Mouse (Mus musculus) heart, embryonic 15.5 days (tissue): ENCODE results near the gene Hmcn2. TPM values are rescaled to one million over a fixed set of nuclear protein-coding genes. Genes with fewer than 3 reads are reported as not detected.

Experiments
- ATAC-seq: fragments of 200-750 bp; cut with Nextera tagmentation; replicated peaks from 2 replicates; pipeline ENCODE4 v1.8.0; 2017; ENCODE audit warnings: low read depth, moderate TSS enrichment; ENCODE audit not compliant: insufficient number of reproducible peaks, insufficient read depth, low FRiP score
- H3K27ac ChIP-seq: fragments of 300-500 bp; sonication (generic); 2 replicates; pipeline ENCODE4 v1.5.1; 2015; ENCODE audit warnings: mild to moderate bottlenecking, inconsistent platforms
- H3K27me3 ChIP-seq: fragments of 300-500 bp; sonication (generic); 2 replicates; pipeline ENCODE4 v1.6.1; 2015; ENCODE audit warnings: inconsistent platforms
- H3K36me3 ChIP-seq: fragments of 300-500 bp; sonication (generic); 2 replicates; pipeline ENCODE4 v1.6.1; 2015; ENCODE audit warnings: mild to moderate bottlenecking, inconsistent platforms
- H3K4me1 ChIP-seq: fragments of 300-500 bp; sonication (generic); replicated peaks from 2 replicates; pipeline ENCODE4 v1.6.1; 2015; ENCODE audit warnings: inconsistent platforms
- H3K4me2 ChIP-seq: fragments of 300-500 bp; sonication (generic); 2 replicates; pipeline ENCODE4 v1.6.1; 2015; ENCODE audit warnings: inconsistent platforms, mild to moderate bottlenecking, moderate library complexity
- H3K4me3 ChIP-seq: fragments of 300-500 bp; sonication (generic); 2 replicates; pipeline ENCODE4 v1.5.1; 2015; ENCODE audit warnings: mild to moderate bottlenecking, inconsistent platforms
- H3K9ac ChIP-seq: fragments of 300-500 bp; sonication (generic); 2 replicates; pipeline ENCODE4 v1.6.1; 2015; ENCODE audit warnings: mild to moderate bottlenecking, inconsistent platforms
- H3K9me3 ChIP-seq: fragments of 300-500 bp; sonication (generic); replicated peaks from 2 replicates; pipeline ENCODE4 v1.6.1; 2016; ENCODE audit warnings: inconsistent platforms
- WGBS: fragments of 180-500 bp; shearing (Covaris S2); methylation state at CpG from one replicate; pipeline ENCODE4 v1.1.7; 2015; ENCODE audit warnings: mixed read lengths; 5-methylcytosine and 5-hydroxymethylcytosine counted together
- polyA plus RNA-seq: library from polyadenylated mRNA; unstranded; fragments of >200 nt; fragmentation: Nextera tagmentation; extraction: Ambion mirVana; gene quantifications from 2 replicates; pipeline ENCODE4 v1.2.1, GENCODE M21; 2015

Gene Hmcn2
- polyA plus RNA-seq, 1 experiment from 2014 or later, result 1.1 TPM

DNA sequence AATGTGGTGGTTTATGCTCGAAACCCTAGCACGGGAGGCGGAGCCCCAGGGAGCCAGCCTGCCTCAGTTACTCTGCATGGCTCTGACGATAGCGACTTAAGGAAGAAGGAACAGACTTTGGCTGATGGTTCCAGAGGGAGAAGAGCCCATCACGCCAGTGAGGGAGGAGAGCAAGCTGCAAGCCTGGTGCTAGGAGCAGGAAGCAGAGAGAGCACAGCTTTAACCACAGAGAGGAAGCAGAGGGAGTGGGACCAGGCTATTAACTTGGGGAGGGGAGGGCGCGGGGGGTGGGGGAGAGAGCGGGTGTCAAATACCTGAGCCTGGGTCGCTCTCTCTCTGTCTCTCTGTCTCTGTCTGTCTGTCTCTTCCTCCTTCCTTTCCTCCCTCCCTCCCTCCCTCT is 102.8 kb downstream of the Hmcn2 start:
- Histone ChIP-seq H3K4me3 (no peak overlapping the region), H3K4me1 (no peaks in the 10 kb centered on the region), H3K27me3 (0 out of 2 replicates have a peak, but pooled peaks cover 13% of the 10 kb centered on the region), H3K9ac (no peak overlapping the region), H3K4me2 (no peak overlapping the region), H3K36me3 (no peaks in the 10 kb centered on the region), H3K27ac (no peak overlapping the region), H3K9me3 (no peaks in the 10 kb centered on the region)
- WGBS, result 46% methylated on average over 10 of the region's 10 CpGs
- no peak for ATAC-seq

- 85% methylated on average over 5 of the region's 5 CpGs for WGBS
- no peak overlapping the region for H3K4me3 ChIP-seq
- peaks cover 18% of the 10 kb centered on the region; the same call in 1 of the 2 replicates for H3K27me3 ChIP-seq
- no peaks in the 10 kb centered on the region for H3K36me3 ChIP-seq
- H3K9ac ChIP-seq, result no peak overlapping the region
- no peak overlapping the region for H3K4me2 ChIP-seq
- no peaks in the 10 kb centered on the region for H3K9me3 ChIP-seq
- H3K4me1 ChIP-seq, result no peaks in the 10 kb centered on the region
- ATAC-seq, result no peak
- H3K27ac ChIP-seq, result no peak overlapping the region
These were observed 103.8 kb downstream of the Hmcn2 start for GRCm38 (mm10) chr2:31418021-31418420.

GRCm38 (mm10) chr2:31418571-31418970 is 104.4 kb downstream of the Hmcn2 start:
- Histone ChIP-seq H3K4me2 (no peak overlapping the region), H3K27ac (no peak overlapping the region), H3K27me3 (peaks cover 15% of the 10 kb centered on the region; the same call in 1 of the 2 replicates), H3K4me3 (no peak overlapping the region), H3K36me3 (no peaks in the 10 kb centered on the region), H3K4me1 (no peaks in the 10 kb centered on the region), H3K9ac (no peak overlapping the region), H3K9me3 (no peaks in the 10 kb centered on the region)
- ATAC-seq, result no peak
- WGBS, result 29% methylated on average over 8 of the region's 8 CpGs

DNA sequence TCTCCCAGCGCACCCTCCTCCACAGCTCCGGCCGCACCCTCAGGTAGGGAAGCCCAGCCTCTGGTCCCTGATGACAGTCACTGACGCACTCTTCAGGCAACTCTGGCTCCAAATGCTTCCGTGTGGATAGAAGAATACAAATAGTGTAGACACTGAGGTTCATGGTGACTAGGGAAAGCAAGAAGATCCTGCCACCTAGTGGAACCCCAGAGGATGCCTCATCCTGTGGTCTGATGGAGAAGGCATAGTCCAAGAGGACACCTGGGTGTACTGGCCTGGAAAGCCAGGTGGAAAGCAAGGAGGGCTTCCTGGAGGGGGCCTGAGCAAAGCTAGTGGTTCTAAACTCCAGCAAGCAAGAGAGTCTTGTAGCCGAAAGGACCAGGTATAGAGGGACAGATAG is 106.7 kb downstream of the Hmcn2 start:
- no peak overlapping the region for H3K9ac ChIP-seq
- no peak overlapping the region for H3K4me2 ChIP-seq
- H3K9me3 ChIP-seq, result no peaks in the 10 kb centered on the region
- H3K27ac ChIP-seq, result no peak overlapping the region
- H3K36me3 ChIP-seq, result no peaks in the 10 kb centered on the region
- H3K4me1 ChIP-seq, result no peaks in the 10 kb centered on the region
- H3K27me3 ChIP-seq, result peaks cover 25% of the 10 kb centered on the region
- 70% methylated on average over 6 of the region's 6 CpGs for WGBS
- H3K4me3 ChIP-seq, result no peak overlapping the region
- ATAC-seq, result no peak

DNA sequence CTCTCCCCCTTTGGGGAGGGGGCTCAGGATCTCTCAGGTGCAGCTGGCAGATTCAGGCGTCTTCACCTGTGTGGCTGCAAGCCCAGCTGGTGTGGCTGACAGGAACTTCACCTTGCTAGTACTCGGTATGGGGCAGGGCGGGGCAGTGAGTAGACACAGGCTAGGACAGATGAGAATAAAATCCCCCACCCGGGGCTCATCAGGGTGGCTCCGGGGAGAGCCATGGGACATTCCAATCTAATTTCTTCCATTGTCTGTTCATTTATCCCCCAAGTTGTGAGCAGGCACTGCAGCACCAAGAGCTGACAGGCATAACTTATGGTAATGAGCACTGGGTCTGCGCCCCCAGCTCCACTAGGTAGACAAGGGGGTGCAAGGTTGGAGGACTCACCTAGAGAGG is 108.4 kb downstream of the Hmcn2 start:
- H3K36me3 ChIP-seq, result no peaks in the 10 kb centered on the region
- H3K4me1 ChIP-seq, result no peaks in the 10 kb centered on the region
- H3K27ac ChIP-seq, result no peak overlapping the region
- H3K27me3 ChIP-seq, result peaks cover 29% of the 10 kb centered on the region
- H3K9ac ChIP-seq, result no peak overlapping the region
- H3K9me3 ChIP-seq, result no peaks in the 10 kb centered on the region
- H3K4me2 ChIP-seq, result no peak overlapping the region
- H3K4me3 ChIP-seq, result no peak overlapping the region
- 58% methylated on average over 6 of the region's 6 CpGs for WGBS
- ATAC-seq, result no peak

DNA sequence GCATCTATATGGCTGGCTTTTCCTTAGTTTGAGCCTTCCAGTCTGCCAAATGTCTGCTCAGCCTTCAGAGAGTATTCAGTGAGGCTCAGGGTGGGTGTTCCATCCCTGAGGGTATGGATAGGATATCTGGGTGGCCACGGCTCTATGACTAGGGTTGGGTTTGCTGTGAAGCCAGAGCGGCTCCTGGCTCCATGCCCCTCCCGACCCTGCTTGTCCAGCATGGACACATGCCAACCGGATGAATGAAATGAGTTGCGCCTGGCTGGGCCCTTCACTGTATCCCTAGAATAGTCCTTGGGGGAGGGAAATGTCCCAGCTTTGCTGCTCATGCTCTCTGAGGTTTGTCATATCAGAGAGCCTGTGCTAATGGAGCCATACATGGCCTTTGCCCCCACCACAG is 117.3 kb downstream of the Hmcn2 start:
- Histone ChIP-seq H3K27ac (no peak overlapping the region), H3K9ac (no peak overlapping the region), H3K4me2 (no peak overlapping the region), H3K36me3 (no peaks in the 10 kb centered on the region), H3K4me3 (no peak overlapping the region), H3K9me3 (no peaks in the 10 kb centered on the region), H3K4me1 (peaks cover 8% of the 10 kb centered on the region), H3K27me3 (peaks cover 22% of the 10 kb centered on the region; the same call in 1 of the 2 replicates)
- ATAC-seq, result no peak; the same call in 1 of the 2 replicates
- WGBS, result 42% methylated on average over 5 of the region's 5 CpGs

GRCm38 (mm10) chr2:31434746-31435145 is 120.5 kb downstream of the Hmcn2 start:
- peaks cover 11% of the 10 kb centered on the region; the same call in 1 of the 2 replicates for H3K27me3 ChIP-seq
- H3K27ac ChIP-seq, result no peak overlapping the region
- no peaks in the 10 kb centered on the region for H3K36me3 ChIP-seq
- H3K9ac ChIP-seq, result no peak overlapping the region
- ATAC-seq, result no peak
- H3K9me3 ChIP-seq, result no peaks in the 10 kb centered on the region
- H3K4me3 ChIP-seq, result no peak overlapping the region
- 61% methylated on average over 10 of the region's 10 CpGs for WGBS
- peaks cover 8% of the 10 kb centered on the region for H3K4me1 ChIP-seq
- no peak overlapping the region for H3K4me2 ChIP-seq

DNA sequence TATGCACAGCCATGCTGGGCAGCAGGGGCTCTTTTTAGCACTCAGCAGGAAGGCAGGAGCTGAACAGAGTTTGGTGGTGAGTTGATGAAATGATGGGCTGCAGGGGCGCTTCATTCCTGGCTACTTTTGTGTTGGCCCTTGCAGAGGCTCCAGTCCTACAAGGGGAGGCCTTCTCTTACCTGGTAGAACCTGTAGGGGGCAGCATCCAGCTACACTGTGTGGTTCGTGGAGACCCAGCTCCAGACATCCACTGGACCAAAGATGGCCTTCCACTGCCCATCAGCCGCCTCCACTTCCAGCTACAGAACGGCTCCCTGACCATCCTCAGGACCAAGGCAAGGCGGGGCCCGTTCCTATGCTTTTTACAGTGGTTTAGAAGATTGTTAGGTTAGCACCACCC is 121.4 kb downstream of the Hmcn2 start:
- no peak for ATAC-seq
- H3K4me1 ChIP-seq, result peaks cover 8% of the 10 kb centered on the region
- WGBS, result 32% methylated on average over 6 of the region's 6 CpGs

DNA sequence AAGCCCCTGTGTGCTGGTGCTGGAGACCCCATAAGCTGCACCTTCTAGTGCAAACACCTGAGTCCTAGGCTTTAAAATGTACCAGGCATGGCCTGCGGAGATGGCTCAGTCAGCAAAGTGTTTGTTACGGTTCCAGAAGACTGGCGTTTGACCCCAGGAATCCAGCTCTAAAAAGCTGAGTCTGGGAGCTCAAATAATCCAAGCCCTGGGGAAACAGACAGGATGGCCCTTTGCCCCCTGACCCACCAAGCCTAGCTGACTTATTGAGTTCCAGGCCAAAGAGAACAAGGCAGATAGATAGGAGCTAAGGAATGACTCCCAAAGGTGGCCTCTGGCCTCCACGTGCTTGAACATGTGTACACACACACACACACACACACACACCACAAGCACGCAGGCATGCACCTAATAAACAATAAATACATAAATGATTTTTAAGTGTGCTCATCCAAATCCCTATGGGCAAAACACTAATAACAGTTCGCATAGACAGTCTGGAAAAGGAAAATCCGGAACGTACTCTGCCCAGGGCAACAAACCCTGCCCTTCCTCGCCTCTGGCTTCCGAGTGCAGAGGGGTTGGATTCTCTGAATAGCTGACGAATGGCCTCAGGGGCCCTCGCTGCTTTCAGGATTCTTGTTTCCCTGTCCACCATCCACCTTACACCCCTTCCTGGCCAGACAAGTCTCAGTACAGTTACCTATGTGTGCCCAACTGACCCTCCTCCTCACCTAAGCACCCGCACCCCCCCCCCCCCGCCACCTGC is 123.4 kb downstream of the Hmcn2 start:
- ATAC-seq, result no peak
- Histone ChIP-seq H3K4me1 (no peaks in the 10 kb centered on the region), H3K27me3 (peaks cover 5% of the 10 kb centered on the region; the same call in 1 of the 2 replicates), H3K4me3 (no peak overlapping the region), H3K27ac (no peak overlapping the region), H3K36me3 (no peaks in the 10 kb centered on the region), H3K9me3 (no peaks in the 10 kb centered on the region), H3K9ac (no peak overlapping the region), H3K4me2 (no peak overlapping the region)
- 65% methylated on average over 14 of the region's 14 CpGs for WGBS

More for the DNA sequence above, 121.4 kb downstream of the Hmcn2 start:
- Histone ChIP-seq H3K4me2 (no peak overlapping the region), H3K27ac (no peak overlapping the region), H3K9ac (no peak overlapping the region), H3K4me3 (no peak overlapping the region), H3K9me3 (no peaks in the 10 kb centered on the region), H3K27me3 (peaks cover 5% of the 10 kb centered on the region; the same call in 1 of the 2 replicates), H3K36me3 (no peaks in the 10 kb centered on the region)

DNA sequence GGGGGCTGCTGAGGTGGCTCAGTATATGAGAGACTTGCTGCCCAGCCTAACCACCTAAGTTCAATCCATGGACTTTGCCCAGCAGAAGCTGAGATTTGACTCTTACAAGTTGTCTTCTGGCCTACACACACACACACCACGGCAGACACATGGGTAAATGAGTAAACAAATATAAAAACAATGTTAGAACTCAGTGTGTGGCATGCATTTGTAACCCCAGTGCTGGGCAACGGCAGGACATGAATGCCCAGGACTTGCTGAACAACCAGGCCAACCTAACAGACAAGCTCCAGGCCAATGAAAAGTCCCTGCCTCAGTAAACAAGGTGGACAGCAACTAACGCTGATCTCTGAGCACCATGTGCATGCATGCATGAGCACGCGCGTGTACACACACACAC is 125.4 kb downstream of the Hmcn2 start:
- Histone ChIP-seq H3K27ac (no peak overlapping the region), H3K36me3 (no peaks in the 10 kb centered on the region), H3K27me3 (no peaks in the 10 kb centered on the region), H3K9me3 (no peaks in the 10 kb centered on the region), H3K4me1 (no peaks in the 10 kb centered on the region), H3K4me2 (no peak overlapping the region), H3K4me3 (no peak overlapping the region), H3K9ac (no peak overlapping the region)
- WGBS, result 91% methylated on average over 6 of the region's 6 CpGs
- ATAC-seq, result no peak

GRCm38 (mm10) chr2:31442480-31443160 is 128.4 kb downstream of the Hmcn2 start:
- Histone ChIP-seq H3K9ac (no peak overlapping the region), H3K4me1 (no peaks in the 10 kb centered on the region), H3K4me2 (no peak overlapping the region), H3K36me3 (no peaks in the 10 kb centered on the region), H3K27ac (no peak overlapping the region), H3K27me3 (no peaks in the 10 kb centered on the region), H3K4me3 (no peak overlapping the region), H3K9me3 (no peaks in the 10 kb centered on the region)
- 58% methylated on average over 11 of the region's 11 CpGs for WGBS
- ATAC-seq, result no peak; the same call in 1 of the 2 replicates
